Mouse (Mus musculus): Measurements from ENCODE around the gene Slc8a3.
A peak's percentile ranks its signal among the peaks of the same experiment; 100 is the strongest.

Slc8a3 gene

GRCm38 (mm10) chr12:81168031-81168430 is 164.9 kb downstream of the Slc8a3 start:
- Histone ChIP-seq H3K9me3 (ENCODE audit: low read length) (no peaks in the 10 kb centered on the region), H3K4me3 (replicated peaks; ENCODE audit: low read length) (no peak overlapping the region), H3K27me3 (ENCODE audit: insufficient read depth, low read length) (no peaks in the 10 kb centered on the region), H3K36me3 (ENCODE audit: insufficient read depth, low read length) (peaks cover 55% of the 10 kb centered on the region), H3K4me1 (replicated peaks; ENCODE audit: low read depth, low read length) (peaks cover 28% of the 10 kb centered on the region)
- no peak for TF ChIP-seq POU5F1 (IDR thresholded peaks at IDR 0.05; ENCODE audit: borderline replicate concordance, low read length)
- TF ChIP-seq CTCF (conservative IDR thresholded peaks at IDR 0.05; ENCODE audit: low read length) = no peak
- no peak for TF ChIP-seq NANOG (IDR thresholded peaks at IDR 0.05; ENCODE audit: borderline replicate concordance, low read length)

GRCm38 (mm10) chr12:81167142-81167541 is 165.8 kb downstream of the Slc8a3 start:
- 0 out of 2 replicates have a peak overlapping the region, but pooled peaks have one; percentile 1 for H3K4me3 ChIP-seq (replicated peaks; ENCODE audit: low read length)
- H3K9me3 ChIP-seq (ENCODE audit: low read length) = no peaks in the 10 kb centered on the region
- TF ChIP-seq POU5F1 (IDR thresholded peaks at IDR 0.05; ENCODE audit: borderline replicate concordance, low read length) (no peak), NANOG (IDR thresholded peaks at IDR 0.05; ENCODE audit: borderline replicate concordance, low read length) (no peak), CTCF (conservative IDR thresholded peaks at IDR 0.05; ENCODE audit: low read length) (no peak)
- H3K27me3 ChIP-seq (ENCODE audit: insufficient read depth, low read length) = no peaks in the 10 kb centered on the region
- H3K4me1 ChIP-seq (replicated peaks; ENCODE audit: low read depth, low read length) = peaks cover 28% of the 10 kb centered on the region
- peaks cover 48% of the 10 kb centered on the region for H3K36me3 ChIP-seq (ENCODE audit: insufficient read depth, low read length)

- peaks cover 28% of the 10 kb centered on the region for H3K4me1 ChIP-seq (replicated peaks; ENCODE audit: low read depth, low read length)
- no peak for TF ChIP-seq NANOG (IDR thresholded peaks at IDR 0.05; ENCODE audit: borderline replicate concordance, low read length)
- no peak for TF ChIP-seq POU5F1 (IDR thresholded peaks at IDR 0.05; ENCODE audit: borderline replicate concordance, low read length)
- TF ChIP-seq CTCF (conservative IDR thresholded peaks at IDR 0.05; ENCODE audit: low read length) = no peak
- no peaks in the 10 kb centered on the region for H3K9me3 ChIP-seq (ENCODE audit: low read length)
- H3K36me3 ChIP-seq (ENCODE audit: insufficient read depth, low read length) = peaks cover 43% of the 10 kb centered on the region
- no peak overlapping the region for H3K4me3 ChIP-seq (replicated peaks; ENCODE audit: low read length)
- no peaks in the 10 kb centered on the region for H3K27me3 ChIP-seq (ENCODE audit: insufficient read depth, low read length)
These were observed 166.4 kb downstream of the Slc8a3 start for GRCm38 (mm10) chr12:81166615-81167014.

- Histone ChIP-seq H3K27me3 (ENCODE audit: insufficient read depth, low read length) (no peaks in the 10 kb centered on the region), H3K4me3 (replicated peaks; ENCODE audit: low read length) (no peak overlapping the region), H3K4me1 (replicated peaks; ENCODE audit: low read depth, low read length) (peaks cover 28% of the 10 kb centered on the region), H3K9me3 (ENCODE audit: low read length) (no peaks in the 10 kb centered on the region), H3K36me3 (ENCODE audit: insufficient read depth, low read length) (peaks cover 42% of the 10 kb centered on the region)
- no peak for TF ChIP-seq CTCF (conservative IDR thresholded peaks at IDR 0.05; ENCODE audit: low read length)
- TF ChIP-seq NANOG (IDR thresholded peaks at IDR 0.05; ENCODE audit: borderline replicate concordance, low read length) = no peak
- TF ChIP-seq POU5F1 (IDR thresholded peaks at IDR 0.05; ENCODE audit: borderline replicate concordance, low read length) = no peak
These were observed 166.9 kb downstream of the Slc8a3 start for GRCm38 (mm10) chr12:81166092-81166491.

- no peak for TF ChIP-seq NANOG (IDR thresholded peaks at IDR 0.05; ENCODE audit: borderline replicate concordance, low read length)
- no peak for TF ChIP-seq POU5F1 (IDR thresholded peaks at IDR 0.05; ENCODE audit: borderline replicate concordance, low read length)
- no peak for TF ChIP-seq CTCF (conservative IDR thresholded peaks at IDR 0.05; ENCODE audit: low read length)
- Histone ChIP-seq H3K4me3 (replicated peaks; ENCODE audit: low read length) (no peak overlapping the region), H3K4me1 (replicated peaks; ENCODE audit: low read depth, low read length) (peaks cover 28% of the 10 kb centered on the region), H3K27me3 (ENCODE audit: insufficient read depth, low read length) (no peaks in the 10 kb centered on the region), H3K9me3 (ENCODE audit: low read length) (no peaks in the 10 kb centered on the region), H3K36me3 (ENCODE audit: insufficient read depth, low read length) (peaks cover 26% of the 10 kb centered on the region)
These were observed 169.4 kb downstream of the Slc8a3 start for GRCm38 (mm10) chr12:81163566-81163965.

GRCm38 (mm10) chr12:81163131-81163530 is 169.8 kb downstream of the Slc8a3 start:
- TF ChIP-seq POU5F1 (IDR thresholded peaks at IDR 0.05; ENCODE audit: borderline replicate concordance, low read length) = no peak
- TF ChIP-seq CTCF (conservative IDR thresholded peaks at IDR 0.05; ENCODE audit: low read length) = no peak
- TF ChIP-seq NANOG (IDR thresholded peaks at IDR 0.05; ENCODE audit: borderline replicate concordance, low read length) = no peak
- no peaks in the 10 kb centered on the region for H3K27me3 ChIP-seq (ENCODE audit: insufficient read depth, low read length)
- H3K9me3 ChIP-seq (ENCODE audit: low read length) = no peaks in the 10 kb centered on the region
- peaks cover 23% of the 10 kb centered on the region for H3K36me3 ChIP-seq (ENCODE audit: insufficient read depth, low read length)
- H3K4me3 ChIP-seq (replicated peaks; ENCODE audit: low read length) = no peak overlapping the region
- H3K4me1 ChIP-seq (replicated peaks; ENCODE audit: low read depth, low read length) = peaks cover 23% of the 10 kb centered on the region

- TF ChIP-seq CTCF (conservative IDR thresholded peaks at IDR 0.05; ENCODE audit: low read length) = no peak
- no peak for TF ChIP-seq POU5F1 (IDR thresholded peaks at IDR 0.05; ENCODE audit: borderline replicate concordance, low read length)
- no peak for TF ChIP-seq NANOG (IDR thresholded peaks at IDR 0.05; ENCODE audit: borderline replicate concordance, low read length)
- Histone ChIP-seq H3K4me3 (replicated peaks; ENCODE audit: low read length) (no peak overlapping the region), H3K27me3 (ENCODE audit: insufficient read depth, low read length) (no peaks in the 10 kb centered on the region), H3K36me3 (ENCODE audit: insufficient read depth, low read length) (peaks cover 21% of the 10 kb centered on the region), H3K9me3 (ENCODE audit: low read length) (no peaks in the 10 kb centered on the region), H3K4me1 (replicated peaks; ENCODE audit: low read depth, low read length) (0 out of 2 replicates have a peak, but pooled peaks cover 5% of the 10 kb centered on the region)
These were observed 171.7 kb downstream of the Slc8a3 start for GRCm38 (mm10) chr12:81161282-81161681.

- no peak overlapping the region for H3K4me3 ChIP-seq (replicated peaks; ENCODE audit: low read length)
- no peak for TF ChIP-seq NANOG (IDR thresholded peaks at IDR 0.05; ENCODE audit: borderline replicate concordance, low read length)
- TF ChIP-seq POU5F1 (IDR thresholded peaks at IDR 0.05; ENCODE audit: borderline replicate concordance, low read length) = no peak
- peak; percentile 74 for TF ChIP-seq CTCF (conservative IDR thresholded peaks at IDR 0.05; ENCODE audit: low read length)
- no peaks in the 10 kb centered on the region for H3K27me3 ChIP-seq (ENCODE audit: insufficient read depth, low read length)
- H3K4me1 ChIP-seq (replicated peaks; ENCODE audit: low read depth, low read length) = 0 out of 2 replicates have a peak, but pooled peaks cover under 1% of the 10 kb centered on the region
- H3K36me3 ChIP-seq (ENCODE audit: insufficient read depth, low read length) = peaks cover 23% of the 10 kb centered on the region
- H3K9me3 ChIP-seq (ENCODE audit: low read length) = no peaks in the 10 kb centered on the region
These were observed 172.1 kb downstream of the Slc8a3 start for GRCm38 (mm10) chr12:81160831-81161230.

- peaks cover 3% of the 10 kb centered on the region; the same call in 1 of the 2 replicates for H3K9me3 ChIP-seq (ENCODE audit: low read length)
These were observed 172.6 kb downstream of the Slc8a3 start for GRCm38 (mm10) chr12:81160425-81160824.

More at GRCm38 (mm10) chr12:81160425-81160824, 172.6 kb downstream of the Slc8a3 start:
- Histone ChIP-seq H3K36me3 (ENCODE audit: insufficient read depth, low read length) (peaks cover 27% of the 10 kb centered on the region), H3K4me3 (replicated peaks; ENCODE audit: low read length) (no peak overlapping the region), H3K27me3 (ENCODE audit: insufficient read depth, low read length) (no peaks in the 10 kb centered on the region), H3K4me1 (replicated peaks; ENCODE audit: low read depth, low read length) (no peaks in the 10 kb centered on the region)
- TF ChIP-seq CTCF (conservative IDR thresholded peaks at IDR 0.05; ENCODE audit: low read length) (no peak), POU5F1 (IDR thresholded peaks at IDR 0.05; ENCODE audit: borderline replicate concordance, low read length) (no peak), NANOG (IDR thresholded peaks at IDR 0.05; ENCODE audit: borderline replicate concordance, low read length) (no peak)

Data from E14TG2a.4 (cell line).